Mouse (Mus musculus): ENCODE measurements at regions not wholly inside any gene's neighbourhood (a gene's known extent, or its start where the extent isn't known, plus 50 kb on each side); places are given as distances from the start of the nearest gene placed in this dataset.

GRCm38 (mm10) chr4:7091201-7091814 is 1147.5 kb downstream of the Car8 start:
- no peak for DNase-seq

Data from cerebellum, adult 9-11 months (tissue).